Mouse (Mus musculus) liver, embryonic 14.5 days (tissue): ENCODE results near the gene Anxa5. TPM values are rescaled to one million over a fixed set of nuclear protein-coding genes. Genes with fewer than 3 reads are reported as not detected.

Experiments used
- ATAC-seq: fragments of 200-750 bp; cut with Nextera tagmentation; 2 replicates; pipeline ENCODE4 v1.8.0; 2017; ENCODE audit warnings: moderate number of reproducible peaks, mild to moderate bottlenecking, moderate library complexity; ENCODE audit not compliant: insufficient read depth
- DNase-seq, 3 experiments: peaks; one replicate each; pipeline ENCODE4 v3.0.0-alpha.2; 2012 to 2013; ENCODE audit warnings: low read depth in 3 of 3, low spot score in 3 of 3
- H3K27ac ChIP-seq: fragments of 300-500 bp; sonication (generic); 2 replicates; pipeline ENCODE4 v1.5.1; 2014; ENCODE audit warnings: moderate library complexity, mild to moderate bottlenecking, control low read depth, inconsistent platforms
- H3K27me3 ChIP-seq: fragments of 300-500 bp; sonication (generic); 2 replicates; pipeline ENCODE4 v1.6.1; 2014; ENCODE audit warnings: mild to moderate bottlenecking, low read length, moderate library complexity; ENCODE audit not compliant: control insufficient read depth, insufficient read depth
- H3K36me3 ChIP-seq: fragments of 300-500 bp; sonication (generic); replicated peaks from 2 replicates; pipeline ENCODE4 v1.6.1; 2014; ENCODE audit warnings: low read depth; ENCODE audit not compliant: control insufficient read depth, insufficient read depth
- H3K4me1 ChIP-seq, 2 experiments: fragments of 200-500 bp in 1 of 2; fragments of 300-500 bp in 1 of 2; sonication (generic) in 1 of 2; replicated peaks; 2 replicates each; pipeline ENCODE4 v1.6.1; 2012 to 2014; ENCODE audit warnings: antibody characterized with exemption in 1 of 2, inconsistent platforms in 1 of 2, low read length in 1 of 2; ENCODE audit not compliant: control insufficient read depth in 2 of 2, insufficient read depth in 2 of 2
- H3K4me2 ChIP-seq: fragments of 300-500 bp; sonication (generic); 2 replicates; pipeline ENCODE4 v1.6.1; 2014; ENCODE audit warnings: low read depth, mild to moderate bottlenecking, control low read depth, moderate library complexity
- H3K4me3 ChIP-seq, 2 experiments: fragments of 200-500 bp in 1 of 2; fragments of 300-500 bp in 1 of 2; sonication (generic) in 1 of 2; 2 replicates each; pipeline ENCODE4 v1.5.1; 2012 to 2014; ENCODE audit warnings: low read depth in 2 of 2, low read length in 2 of 2, mild to moderate bottlenecking in 2 of 2, control low read depth in 1 of 2, inconsistent platforms in 1 of 2, moderate library complexity in 1 of 2; ENCODE audit not compliant: insufficient read depth in 1 of 2
- H3K9ac ChIP-seq: fragments of 300-500 bp; sonication (generic); replicated peaks from 2 replicates; pipeline ENCODE4 v1.6.1; 2014; ENCODE audit warnings: mild to moderate bottlenecking, control low read depth, moderate library complexity
- H3K9me3 ChIP-seq: fragments of 300-500 bp; sonication (generic); 2 replicates; pipeline ENCODE4 v1.6.1; 2016; ENCODE audit warnings: low read length, mixed read lengths; ENCODE audit not compliant: control insufficient read depth
- CTCF ChIP-seq: IDR thresholded peaks from 2 replicates; pipeline ENCODE4 v1.5.1; 2016; ENCODE audit warnings: antibody characterized with exemption, low read depth, control low read depth
- EP300 ChIP-seq: IDR thresholded peaks from 2 replicates; pipeline ENCODE4 v1.6.1; 2016; ENCODE audit warnings: antibody characterized with exemption, low read depth
- WGBS: fragments of 180-500 bp; shearing (Covaris S2); extraction: QIAGEN DNeasy Blood & Tissue Kit; methylation state at CpG from one replicate; pipeline ENCODE4 v1.1.7; 2014; ENCODE audit not compliant: insufficient replicate concordance; 5-methylcytosine and 5-hydroxymethylcytosine counted together
- polyA plus RNA-seq, 2 experiments: library from polyadenylated mRNA; depleted of rRNA in 1 of 2; stranded (reverse) in 1 of 2; unstranded in 1 of 2; fragments of >200 nt; fragmentation: Nextera tagmentation in 1 of 2; extraction: Ambion mirVana in 1 of 2; gene quantifications; 2 replicates each; pipeline versions ENCODE4 v1.2.1 to v1.2.3; 2012 to 2014

Gene Anxa5
- polyA plus RNA-seq, 2 experiments: 49.9 to 51.9 TPM

DNA sequence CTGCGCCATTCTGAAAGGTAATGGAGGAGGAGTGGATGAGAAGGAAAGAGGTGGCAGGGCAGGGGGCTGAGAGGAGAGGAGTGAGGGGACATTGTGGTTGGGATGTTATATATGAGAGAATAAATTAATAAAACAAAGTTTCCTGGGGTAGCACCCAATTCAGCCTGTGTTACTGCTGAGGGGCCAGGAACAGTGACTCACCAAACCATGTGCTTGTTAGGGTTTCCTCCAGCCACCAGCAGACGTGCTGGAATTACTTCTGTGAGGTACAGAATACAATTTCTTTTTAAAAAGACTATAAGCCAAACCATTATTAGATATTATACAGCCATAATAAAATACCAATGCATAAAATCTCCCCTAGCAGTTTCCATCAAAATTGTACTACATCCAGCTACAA lies 18.9 kb upstream of the Anxa5 start:
- DNase-seq (no peak), ATAC-seq (no peak)
- no peaks in the 10 kb centered on the region for H3K27me3 ChIP-seq
- H3K4me2 ChIP-seq: no peak overlapping the region
- TF ChIP-seq CTCF (no peak), EP300 (no peak)
- H3K9me3 ChIP-seq: no peaks in the 10 kb centered on the region
- H3K4me3 ChIP-seq: no peak overlapping the region
- WGBS: 52% methylated on average over 2 of the region's 2 CpGs
- no peaks in the 10 kb centered on the region for H3K36me3 ChIP-seq
- H3K27ac ChIP-seq: no peak overlapping the region
- H3K4me1 ChIP-seq: peaks cover 0 to 2% of the 10 kb centered on the region in 2 experiments; a peak in 1 of 4 replicates
- no peak overlapping the region for H3K9ac ChIP-seq

DNA sequence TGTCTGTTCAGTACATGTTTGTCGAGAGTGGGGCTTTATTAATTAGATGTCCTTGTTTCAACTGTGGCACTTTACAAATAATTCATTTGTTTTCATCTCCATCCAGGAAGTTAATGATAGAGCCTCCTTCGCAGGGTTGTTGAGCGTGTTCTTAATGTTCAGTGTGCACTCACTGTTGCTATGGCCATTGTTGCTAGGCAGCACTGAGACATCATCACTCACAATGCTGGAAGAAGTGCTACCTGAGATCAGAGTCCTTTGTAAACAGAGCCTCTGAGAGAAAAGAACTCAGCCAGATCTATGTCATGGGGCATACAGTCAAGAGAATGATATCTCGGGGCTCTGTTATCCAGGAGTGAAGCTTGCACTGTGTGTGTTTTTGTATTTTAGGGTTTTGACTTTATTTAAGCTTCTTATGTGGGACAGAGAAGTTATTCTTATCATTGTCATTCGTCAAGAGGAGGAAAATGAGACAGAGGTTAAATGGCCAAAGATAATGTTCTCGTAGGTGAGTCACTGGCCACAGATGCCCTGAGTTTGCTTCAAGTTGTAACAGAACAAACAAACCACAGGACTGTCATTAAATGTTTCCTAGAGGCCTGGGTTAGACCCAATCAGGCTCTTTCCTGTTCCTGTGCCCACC lies 18.1 kb upstream of the Anxa5 start:
- Histone ChIP-seq H3K4me3 (no peak overlapping the region), H3K27me3 (no peaks in the 10 kb centered on the region), H3K9ac (no peak overlapping the region), H3K9me3 (no peaks in the 10 kb centered on the region), H3K27ac (no peak overlapping the region), H3K4me1 (peaks cover 0 to 2% of the 10 kb centered on the region in 2 experiments; a peak in 1 of 4 replicates), H3K4me2 (no peak overlapping the region), H3K36me3 (no peaks in the 10 kb centered on the region)
- no peak for DNase-seq
- no peak for TF ChIP-seq CTCF
- no peak for TF ChIP-seq EP300
- no peak for ATAC-seq
- 52% methylated on average over 6 of the region's 6 CpGs for WGBS

DNA sequence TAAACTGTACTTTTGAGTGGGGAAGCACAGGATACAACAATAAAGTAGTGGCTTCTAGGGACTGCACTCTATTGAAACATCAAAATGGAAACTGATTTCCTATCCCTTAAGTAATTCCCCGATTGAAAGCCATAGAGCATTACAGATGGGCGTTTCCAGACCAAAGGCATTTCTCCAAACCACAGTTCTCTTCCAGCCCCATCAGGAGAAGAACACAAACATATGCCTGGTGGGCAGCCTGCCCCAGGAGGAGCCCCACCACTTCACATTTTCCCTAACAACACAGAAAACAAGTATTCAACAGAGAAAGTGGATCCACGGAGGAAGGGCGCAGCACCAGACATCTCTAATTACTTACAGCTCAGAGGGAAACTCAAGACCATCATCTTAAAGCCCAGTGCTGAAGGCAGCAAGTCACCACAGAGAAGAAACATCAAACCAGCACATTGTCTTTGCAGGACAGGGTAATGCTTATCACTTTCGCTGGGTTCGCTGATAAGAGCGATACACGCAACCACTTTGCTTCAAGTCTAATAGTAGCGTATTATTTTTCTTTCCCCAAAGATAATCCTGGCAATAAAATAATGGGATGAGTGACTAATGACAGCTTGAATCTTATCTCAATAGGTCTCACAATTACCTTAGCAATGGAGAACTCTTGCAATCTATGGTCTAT lies 17.2 kb upstream of the Anxa5 start:
- H3K9me3 ChIP-seq: no peaks in the 10 kb centered on the region
- peaks cover 0 to 2% of the 10 kb centered on the region in 2 experiments; a peak in 1 of 4 replicates for H3K4me1 ChIP-seq
- H3K4me2 ChIP-seq: no peak overlapping the region
- WGBS: 35% methylated on average over 9 of the region's 9 CpGs
- TF ChIP-seq EP300 (no peak), CTCF (no peak)
- H3K27ac ChIP-seq: no peak overlapping the region
- H3K36me3 ChIP-seq: no peaks in the 10 kb centered on the region
- H3K9ac ChIP-seq: no peak overlapping the region
- no peaks in the 10 kb centered on the region for H3K27me3 ChIP-seq
- no peak for DNase-seq
- no peak overlapping the region for H3K4me3 ChIP-seq
- ATAC-seq: no peak

DNA sequence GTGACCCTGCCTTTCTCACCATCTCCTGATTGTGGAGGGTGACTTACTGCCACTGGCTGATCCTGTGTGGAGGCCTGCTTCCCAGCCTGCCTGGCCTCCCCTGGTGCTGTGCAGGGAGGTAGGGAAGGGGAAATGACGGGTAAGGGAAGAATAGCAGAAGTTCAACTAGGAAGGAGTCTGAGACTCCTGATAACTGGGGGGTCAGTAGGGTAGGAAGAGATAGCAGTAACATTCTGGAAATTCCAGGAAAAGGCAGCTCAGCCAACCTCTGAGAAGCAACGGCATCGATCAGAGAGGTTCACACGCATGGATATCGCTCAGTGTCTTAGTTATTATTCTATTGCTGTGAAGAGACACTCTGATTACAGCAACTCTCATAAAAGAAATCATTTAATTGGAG lies 15.8 kb upstream of the Anxa5 start:
- WGBS: 25% methylated on average over 5 of the region's 5 CpGs
- no peak overlapping the region for H3K4me3 ChIP-seq
- ATAC-seq: no peak

DNA sequence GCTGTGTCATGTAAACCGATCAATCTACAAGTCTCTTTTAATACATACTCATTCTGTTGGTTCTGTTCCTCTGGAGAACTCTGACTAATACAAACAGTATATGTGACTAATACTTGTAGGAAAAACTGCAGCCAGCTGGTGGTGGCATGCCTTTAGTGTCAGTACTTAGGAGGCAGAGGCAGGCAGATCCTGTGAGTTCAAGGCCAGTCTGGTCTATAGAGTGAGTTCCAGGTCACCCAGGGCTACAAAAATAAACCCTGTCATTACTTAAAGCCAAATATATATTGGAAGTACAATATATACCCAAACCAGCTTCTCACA lies 13.9 kb upstream of the Anxa5 start:
- ATAC-seq (no peak), DNase-seq (no peak)
- 76% methylated on average over 1 of the region's 1 CpGs for WGBS
- H3K27me3 ChIP-seq: no peaks in the 10 kb centered on the region
- no peak overlapping the region for H3K4me3 ChIP-seq
- H3K4me2 ChIP-seq: no peak overlapping the region
- TF ChIP-seq CTCF (no peak), EP300 (no peak)
- no peak overlapping the region for H3K27ac ChIP-seq
- peaks cover 0 to 2% of the 10 kb centered on the region in 2 experiments; a peak in 1 of 4 replicates for H3K4me1 ChIP-seq
- H3K9ac ChIP-seq: no peak overlapping the region
- H3K36me3 ChIP-seq: no peaks in the 10 kb centered on the region
- H3K9me3 ChIP-seq: no peaks in the 10 kb centered on the region

More for the DNA sequence above, 15.8 kb upstream of the Anxa5 start:
- no peaks in the 10 kb centered on the region for H3K36me3 ChIP-seq
- TF ChIP-seq CTCF: no peak
- no peak for TF ChIP-seq EP300
- no peak overlapping the region for H3K4me2 ChIP-seq
- no peak overlapping the region for H3K27ac ChIP-seq
- DNase-seq: no peak
- no peak overlapping the region for H3K9ac ChIP-seq
- H3K4me1 ChIP-seq: peaks cover 0 to 2% of the 10 kb centered on the region in 2 experiments; a peak in 1 of 4 replicates
- no peaks in the 10 kb centered on the region for H3K27me3 ChIP-seq
- no peaks in the 10 kb centered on the region for H3K9me3 ChIP-seq
